In genomic region chr7:44547725-44548124, GRCm38 (mm10) we compare ENCODE assay signal across 9 mouse cellular contexts. TPM values are rescaled to one million over a fixed set of nuclear protein-coding genes. Genes with fewer than 3 reads are reported as not detected.
DNase-seq lines count a peak whose midpoint lies in the region; ATAC-seq and TF ChIP-seq lines count a peak whose summit lies in the region.
"Had no signal": no experiment of that assay in that cellular context is flagged by ENCODE, and none has a peak within 500 bp of the region (broad histone marks: within the 10 kb centered on the region; RNA-seq: fewer than 3 reads in every experiment).

No protein-coding gene starts in this region.

- H3K9ac ChIP-seq in forebrain, embryonic 14.5 days (ENCODE audit: low read length): peak overlapping the region; percentile 64
- H3K9ac ChIP-seq in liver, embryonic 14.5 days (replicated peaks): peak overlapping the region; percentile 88

- H3K79me2 ChIP-seq in C2C12 (ENCODE audit: control insufficient read depth, insufficient read depth): peaks cover 24% of the 10 kb centered on the region

- peaks cover 23% of the 10 kb centered on the region for H3K79me3 ChIP-seq in C2C12 (ENCODE audit: low read depth)

- no peak for TF ChIP-seq EP300 in liver, embryonic 14.5 days (IDR thresholded peaks at IDR 0.05; ENCODE audit: low read depth)

- peaks cover 9% of the 10 kb centered on the region for H3K36me3 ChIP-seq in C2C12 (ENCODE audit: control insufficient read depth, insufficient read depth)
- peaks cover 33% of the 10 kb centered on the region for H3K36me3 ChIP-seq in forebrain, embryonic 14.5 days (ENCODE audit: control insufficient read depth, insufficient read depth, low read length)
- peaks cover 26% of the 10 kb centered on the region for H3K36me3 ChIP-seq in liver, embryonic 14.5 days (replicated peaks; ENCODE audit: control insufficient read depth, insufficient read depth, low read depth)

- H3K4me2 ChIP-seq in forebrain, embryonic 14.5 days (ENCODE audit: low read length): peak overlapping the region; percentile 90
- peak overlapping the region; percentile 99 for H3K4me2 ChIP-seq in liver, embryonic 14.5 days (ENCODE audit: low read depth)

- WGBS in forebrain, embryonic 14.5 days: 19% methylated on average over 5 of the region's 5 CpGs
- WGBS in liver, embryonic 14.5 days (ENCODE audit: insufficient replicate concordance): 24% methylated on average over 5 of the region's 5 CpGs

- no peak overlapping the region for H3K27ac ChIP-seq in forebrain, embryonic 14.5 days (ENCODE audit: low read depth, low read length)
- peak overlapping the region; percentile 85 for H3K27ac ChIP-seq in liver, embryonic 14.5 days

- no peaks in the 10 kb centered on the region for H3K27me3 ChIP-seq in C2C12 (ENCODE audit: control insufficient read depth, insufficient read depth, insufficient read length)
- no peaks in the 10 kb centered on the region for H3K27me3 ChIP-seq in forebrain, embryonic 14.5 days (replicated peaks; ENCODE audit: control insufficient read depth, insufficient read depth, low read length)
- no peaks in the 10 kb centered on the region for H3K27me3 ChIP-seq in liver, embryonic 14.5 days (ENCODE audit: control insufficient read depth, insufficient read depth, low read length)

- peaks cover 6% of the 10 kb centered on the region for H3K4me1 ChIP-seq in forebrain, embryonic 14.5 days (ENCODE audit: control insufficient read depth, insufficient read depth, low read length)
- peaks cover 8 to 13% of the 10 kb centered on the region in 2 experiments for H3K4me1 ChIP-seq in liver, embryonic 14.5 days (replicated peaks; ENCODE audit: control insufficient read depth in 2 of 2, insufficient read depth in 2 of 2, low read length in 1 of 2)

- no peaks in the 10 kb centered on the region for H3K9me3 ChIP-seq in forebrain, embryonic 14.5 days (replicated peaks; ENCODE audit: control insufficient read depth, low read length)
- no peaks in the 10 kb centered on the region for H3K9me3 ChIP-seq in liver, embryonic 14.5 days (ENCODE audit: control insufficient read depth, low read length)

- ATAC-seq in forebrain, embryonic 14.5 days: no peak
- ATAC-seq in liver, embryonic 14.5 days (ENCODE audit: insufficient read depth): no peak
- ATAC-seq in activated CD4-positive, CD25-positive, alpha-beta regulatory T cell, adult 4 months: no peak

- H3K4me3 ChIP-seq in C2C12 (ENCODE audit: insufficient read depth, poor library complexity, severe bottlenecking): peak overlapping the region; percentile 60
- H3K4me3 ChIP-seq in forebrain, embryonic 14.5 days (ENCODE audit: low read depth, low read length): peak overlapping the region; percentile 50
- peak overlapping the region; percentile 77 to 88 for H3K4me3 ChIP-seq in liver, embryonic 14.5 days (ENCODE audit: insufficient read depth in 1 of 2, low read depth in 2 of 2, low read length in 2 of 2)

- no peak for TF ChIP-seq CTCF in C2C12 (IDR thresholded peaks at IDR 0.05; ENCODE audit: control insufficient read depth, insufficient read depth, insufficient read length)
- no peak for TF ChIP-seq CTCF in liver, embryonic 14.5 days (IDR thresholded peaks at IDR 0.05; ENCODE audit: low read depth)

- peak overlapping the region; percentile 72 for H3ac ChIP-seq in C2C12 (ENCODE audit: control insufficient read depth, insufficient read length, low read depth)

- DNase-seq in embryo, embryonic 10 days (ENCODE audit: low spot score): peak; percentile 14
- no peak for DNase-seq in embryo, embryonic 9.5 days (ENCODE audit: extremely low spot score)
- DNase-seq in forebrain, embryonic 14.5 days (ENCODE audit: low spot score): no peak
- DNase-seq in liver, embryonic 14.5 days (ENCODE audit: low read depth in 3 of 3, low spot score in 3 of 3): no peak
- no peak for DNase-seq in cerebellum, postnatal 25 days
- no peak for DNase-seq in frontal cortex, postnatal 36 days (ENCODE audit: low spot score in 2 of 2)
- DNase-seq: thymus, adult 18-20 months had no signal

TF ChIP-seq in C2C12, 6 proteins besides CTCF, POLR2A, EP300 and RAD21:
- no peak for TF ChIP-seq FOSL1 (IDR thresholded peaks at IDR 0.05; ENCODE audit: insufficient read depth, low read length, poor library complexity, severe bottlenecking)
- no peak for TF ChIP-seq MYOD1 (IDR thresholded peaks at IDR 0.05; ENCODE audit: control insufficient read depth, insufficient read length, low read depth)
- no peak for TF ChIP-seq MAX (IDR thresholded peaks at IDR 0.05)
- no peak for TF ChIP-seq MYOG (IDR thresholded peaks at IDR 0.05; ENCODE audit: control insufficient read depth, extremely low read depth, insufficient read length)
- no peak for TF ChIP-seq CEBPB (IDR thresholded peaks at IDR 0.05; ENCODE audit: low read depth)

RNA-seq across cellular contexts. Expression of gene Pold1, which starts 0.9 kb away (rescaled TPM):
- 66.1 TPM for polyA plus RNA-seq in C2C12 (2012; fragmentation: generic; extraction: Trizol)
- 32.6 and 33.0 TPM in 2 replicates for polyA plus RNA-seq in forebrain, embryonic 14.5 days (2014; fragmentation: Nextera tagmentation; extraction: Ambion mirVana)
- 42.1 and 46.7 TPM in 2 replicates for polyA plus RNA-seq in liver, embryonic 14.5 days (2012; rRNA removed)
- polyA plus RNA-seq in liver, embryonic 14.5 days (2014; fragmentation: Nextera tagmentation; extraction: Ambion mirVana): 37.5 and 40.2 TPM in 2 replicates
- polyA plus RNA-seq in activated CD4-positive, CD25-positive, alpha-beta regulatory T cell, adult 4 months (2017; shearing (Covaris generic)): 10 to 100 TPM; 19.2 to 27.6 TPM

RNA-seq across cellular contexts. Expression of gene Nr1h2, which starts 6.0 kb away (rescaled TPM):
- 61.0 TPM for polyA plus RNA-seq in C2C12 (2012; fragmentation: generic; extraction: Trizol)
- polyA plus RNA-seq in forebrain, embryonic 14.5 days (2014; fragmentation: Nextera tagmentation; extraction: Ambion mirVana): 72.6 and 78.2 TPM in 2 replicates
- polyA plus RNA-seq in liver, embryonic 14.5 days (2012; rRNA removed): 30.8 and 35.7 TPM in 2 replicates
- 38.1 and 41.4 TPM in 2 replicates for polyA plus RNA-seq in liver, embryonic 14.5 days (2014; fragmentation: Nextera tagmentation; extraction: Ambion mirVana)
- 10 to 100 TPM; 38.0 to 61.3 TPM for polyA plus RNA-seq in activated CD4-positive, CD25-positive, alpha-beta regulatory T cell, adult 4 months (2017; shearing (Covaris generic))

RNA-seq across cellular contexts. Expression of gene Spib, which starts 15.9 kb away (rescaled TPM):
- 0.01 TPM for polyA plus RNA-seq in C2C12 (2012; fragmentation: generic; extraction: Trizol)
- not detected in 2 replicates for polyA plus RNA-seq in forebrain, embryonic 14.5 days (2014; fragmentation: Nextera tagmentation; extraction: Ambion mirVana)
- 0.15 and 0.16 TPM in 2 replicates for polyA plus RNA-seq in liver, embryonic 14.5 days (2012; rRNA removed)
- polyA plus RNA-seq in liver, embryonic 14.5 days (2014; fragmentation: Nextera tagmentation; extraction: Ambion mirVana): 0.11 TPM in 2 replicates
- polyA plus RNA-seq in activated CD4-positive, CD25-positive, alpha-beta regulatory T cell, adult 4 months (2017; shearing (Covaris generic)): 1 to 10 TPM in 1 of 2 experiments, not detected in 1; 2.6 TPM

RNA-seq across cellular contexts. Expression of gene Mybpc2, which starts 23.3 kb away (rescaled TPM):
- polyA plus RNA-seq in C2C12 (2012; fragmentation: generic; extraction: Trizol): not detected
- polyA plus RNA-seq in forebrain, embryonic 14.5 days (2014; fragmentation: Nextera tagmentation; extraction: Ambion mirVana): 0.10 TPM in 2 replicates
- not detected in 2 replicates for polyA plus RNA-seq in liver, embryonic 14.5 days (2012; rRNA removed)
- not detected in 2 replicates for polyA plus RNA-seq in liver, embryonic 14.5 days (2014; fragmentation: Nextera tagmentation; extraction: Ambion mirVana)
- not detected for polyA plus RNA-seq in activated CD4-positive, CD25-positive, alpha-beta regulatory T cell, adult 4 months (2017; shearing (Covaris generic))

RNA-seq across cellular contexts. Expression of gene Napsa, which starts 24.5 kb away (rescaled TPM):
- not detected for polyA plus RNA-seq in C2C12 (2012; fragmentation: generic; extraction: Trizol)
- 0.74 and 0.79 TPM in 2 replicates for polyA plus RNA-seq in forebrain, embryonic 14.5 days (2014; fragmentation: Nextera tagmentation; extraction: Ambion mirVana)
- 4.3 and 5.8 TPM in 2 replicates for polyA plus RNA-seq in liver, embryonic 14.5 days (2012; rRNA removed)
- 6.7 and 8.6 TPM in 2 replicates for polyA plus RNA-seq in liver, embryonic 14.5 days (2014; fragmentation: Nextera tagmentation; extraction: Ambion mirVana)
- 1 to 10 TPM in 1 of 2 experiments, under 1 TPM in 1; 0.38 to 2.8 TPM for polyA plus RNA-seq in activated CD4-positive, CD25-positive, alpha-beta regulatory T cell, adult 4 months (2017; shearing (Covaris generic))
